Mouse (Mus musculus): ENCODE measurements at regions not wholly inside any gene's neighbourhood (a gene's known extent, or its start where the extent isn't known, plus 50 kb on each side); places are given as distances from the start of the nearest gene placed in this dataset.

DNA sequence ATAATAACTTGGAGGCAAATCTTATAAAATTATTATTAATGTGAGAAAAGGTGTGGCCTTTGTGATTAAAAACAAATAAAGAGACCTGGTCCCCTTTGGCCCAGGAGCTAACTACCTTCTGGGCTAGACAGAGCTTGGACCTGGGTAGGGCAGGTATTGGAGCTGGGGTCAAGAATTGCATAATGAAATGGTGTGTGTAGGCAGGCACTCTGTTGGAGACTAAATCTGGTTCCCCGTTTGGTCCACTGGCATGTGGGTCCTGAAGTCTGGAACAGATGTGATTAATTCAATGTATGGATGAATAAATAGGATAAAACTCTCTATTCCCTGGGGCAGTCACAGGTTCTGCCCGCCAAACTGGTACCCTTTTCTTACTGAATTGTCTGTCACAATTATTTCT lies 301.3 kb upstream of the Clnk start:
- no peak for TF ChIP-seq POLR2A (IDR thresholded peaks at IDR 0.05; ENCODE audit: extremely low read depth, insufficient read depth, low read length)
- TF ChIP-seq CTCF (IDR thresholded peaks at IDR 0.05; ENCODE audit: extremely low read depth, insufficient read depth, low read length), result no peak

Data from cortical plate, adult 2 months (tissue).